Mouse (Mus musculus) testis, adult 2 months (tissue): ENCODE results near the gene Ppp1r3d.

Experiments
- CTCF ChIP-seq: fragments of 200-500 bp; IDR thresholded peaks from 2 replicates; pipeline ENCODE4 v1.5.1; 2012; ENCODE audit warnings: low read depth, mild to moderate bottlenecking, inconsistent platforms, low read length, moderate library complexity; ENCODE audit not compliant: control insufficient read depth, insufficient read depth, insufficient replicate concordance
- POLR2A ChIP-seq: fragments of 200-500 bp; IDR thresholded peaks from 2 replicates; pipeline ENCODE4 v1.6.1; 2012; ENCODE audit warnings: low read depth, mild to moderate bottlenecking, inconsistent platforms, low read length, moderate library complexity; ENCODE audit not compliant: control insufficient read depth

DNA sequence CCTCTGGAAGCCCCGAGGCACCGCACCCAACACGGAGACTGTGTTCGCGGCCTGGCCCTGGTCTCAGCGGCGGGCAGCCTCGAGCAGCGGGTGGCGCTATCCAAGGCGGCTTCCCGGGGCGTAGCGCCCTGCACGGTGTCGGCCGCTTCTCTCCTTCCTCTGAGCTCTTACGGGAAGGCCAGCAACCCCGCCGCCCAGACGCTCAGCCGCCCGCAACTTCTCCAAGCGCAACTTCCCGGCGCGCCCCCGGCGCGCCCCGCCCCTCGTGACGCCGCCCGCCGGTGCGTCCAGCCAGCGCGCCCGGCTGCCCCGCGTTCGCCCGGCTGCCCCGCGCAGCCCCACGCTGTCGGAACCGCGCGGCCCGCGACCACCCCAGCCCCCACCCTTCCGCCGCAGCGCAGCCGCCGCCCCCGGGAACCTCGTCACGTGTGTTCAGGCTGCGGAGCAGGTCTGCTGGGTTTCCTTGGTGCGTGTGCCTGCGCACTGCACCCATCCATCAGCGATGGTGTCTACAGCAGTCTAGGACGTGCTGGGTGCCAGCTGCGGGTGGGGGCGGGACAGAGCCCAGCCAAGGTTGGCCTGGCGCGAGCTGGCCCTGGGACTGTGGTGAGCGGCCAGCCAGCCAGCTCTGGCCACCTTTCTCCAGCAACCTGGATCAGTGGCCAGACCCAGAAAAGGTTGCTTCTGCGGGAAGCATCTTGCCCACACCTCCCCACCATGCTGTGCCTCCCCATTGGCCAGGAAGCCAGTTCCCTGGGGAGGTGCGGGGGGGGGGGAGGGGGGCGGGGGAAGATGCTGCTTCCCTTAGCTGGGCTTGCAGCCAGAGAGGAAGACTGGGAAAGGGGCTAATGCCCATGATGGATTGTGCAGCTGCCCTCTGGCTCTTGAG lies at the start of gene Ppp1r3d, which contains the start of gene Fam217b:
- TF ChIP-seq POLR2A (no peak), CTCF (no peak)
